Mouse (Mus musculus) myocyte (in vitro differentiated cells): ENCODE results near the gene Mettl14.

Experiments used
- E2F4 ChIP-seq: IDR thresholded peaks from one replicate; pipeline ENCODE4 v1.6.1; 2011; ENCODE audit warnings: mild to moderate bottlenecking, control low read depth, moderate library complexity; ENCODE audit not compliant: insufficient read depth
- MAX ChIP-seq: IDR thresholded peaks from one replicate; pipeline ENCODE4 v1.6.1; 2011; ENCODE audit warnings: low read depth, mild to moderate bottlenecking, control low read depth
- MYOD1 ChIP-seq, 3 experiments: IDR thresholded peaks; one replicate each; pipeline ENCODE4 v1.6.1; 2011; ENCODE audit warnings: control low read depth in 2 of 3, low read depth in 2 of 3, mild to moderate bottlenecking in 2 of 3, moderate library complexity in 1 of 3; ENCODE audit not compliant: insufficient read length in 2 of 3, control insufficient read depth in 1 of 3
- POLR2A ChIP-seq: IDR thresholded peaks from one replicate; pipeline ENCODE4 v1.6.1; 2011; ENCODE audit warnings: low read depth, mild to moderate bottlenecking, control low read depth, moderate library complexity; ENCODE audit not compliant: insufficient read length
- POLR2AphosphoS2 ChIP-seq: IDR thresholded peaks from one replicate; pipeline ENCODE4 v1.6.1; 2011; ENCODE audit warnings: low read depth, control low read depth; ENCODE audit not compliant: insufficient read length
- REST ChIP-seq: IDR thresholded peaks from one replicate; pipeline ENCODE4 v1.6.1; 2011; ENCODE audit warnings: mild to moderate bottlenecking, control low read depth, moderate library complexity; ENCODE audit not compliant: insufficient read depth, insufficient read length
- SRF ChIP-seq: IDR thresholded peaks from one replicate; pipeline ENCODE4 v1.6.1; 2011; ENCODE audit warnings: low read depth; ENCODE audit not compliant: control insufficient read depth, insufficient read length
- USF1 ChIP-seq: IDR thresholded peaks from one replicate; pipeline ENCODE4 v1.6.1; 2011; ENCODE audit warnings: low read depth, mild to moderate bottlenecking, control low read depth, moderate library complexity

DNA sequence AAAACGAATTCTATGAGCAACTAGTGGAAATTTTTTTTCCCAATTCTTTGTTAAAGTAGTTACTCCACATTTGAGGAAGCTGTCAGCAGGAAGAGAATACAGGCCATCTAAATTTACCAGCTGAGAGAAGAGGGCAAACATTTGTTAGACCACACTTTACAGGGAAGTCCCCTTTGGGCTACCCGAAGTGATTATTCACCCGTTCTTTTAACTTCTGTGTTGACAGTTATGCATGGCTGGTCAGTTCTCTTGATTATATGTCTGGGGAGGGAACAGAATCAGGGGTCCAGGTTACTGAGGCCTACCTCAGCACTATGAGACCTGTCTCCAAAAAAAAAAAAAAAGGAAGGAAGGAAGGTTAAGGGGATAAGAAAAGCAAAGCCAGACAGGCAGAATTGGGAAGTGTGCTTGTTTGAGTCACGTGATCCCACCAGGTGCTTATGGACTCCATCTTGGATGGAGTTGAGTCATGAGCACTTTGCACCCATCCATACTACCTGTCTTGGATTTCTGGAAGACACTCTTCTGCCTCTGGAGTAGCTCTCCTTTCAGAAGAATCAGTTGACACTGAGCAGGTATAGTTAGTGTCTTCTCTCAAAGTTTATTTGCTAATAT lies 29.4 kb downstream of the Mettl14 start:
- TF ChIP-seq MAX, result no peak
- no peak for TF ChIP-seq E2F4
- TF ChIP-seq USF1, result no peak
- no peak for TF ChIP-seq POLR2A
- TF ChIP-seq POLR2AphosphoS2, result no peak
- no peak for TF ChIP-seq REST
- no peak for TF ChIP-seq MYOD1 (IDR thresholded peaks at IDR 0.05; ENCODE audit: control insufficient read depth in 1 of 3, insufficient read length in 2 of 3, low read depth in 2 of 3)
- no peak for TF ChIP-seq SRF
